Mouse (Mus musculus) heart, postnatal 14 days (tissue): Measurements from ENCODE around the gene Cerk. TPM values are rescaled to one million over a fixed set of nuclear protein-coding genes. Genes with fewer than 3 reads are reported as not detected.
"Not testable (repeated sequence)": the region's sequence is repeated elsewhere in the genome, so short reads cannot be mapped to it uniquely, and the experiment has no call there.

Experiments
- DNase-seq, 2 experiments: peaks; one replicate each; pipeline ENCODE4 v3.0.0; 2021 to 2022
- intact Hi-C: fragments of 180-260 bp; cut with DNase I; formaldehyde crosslinking; loops from one replicate; pipeline ENCODE4 v1.15.1; 2025
- total RNA-seq, 2 experiments: library from RNA; stranded (reverse); gene quantifications; 2 replicates each; pipeline ENCODE4 v1.2.3; 2021

The Cerk gene
- total RNA-seq, 2 experiments from 2014 or later = 32.8 to 39.2 TPM

DNA sequence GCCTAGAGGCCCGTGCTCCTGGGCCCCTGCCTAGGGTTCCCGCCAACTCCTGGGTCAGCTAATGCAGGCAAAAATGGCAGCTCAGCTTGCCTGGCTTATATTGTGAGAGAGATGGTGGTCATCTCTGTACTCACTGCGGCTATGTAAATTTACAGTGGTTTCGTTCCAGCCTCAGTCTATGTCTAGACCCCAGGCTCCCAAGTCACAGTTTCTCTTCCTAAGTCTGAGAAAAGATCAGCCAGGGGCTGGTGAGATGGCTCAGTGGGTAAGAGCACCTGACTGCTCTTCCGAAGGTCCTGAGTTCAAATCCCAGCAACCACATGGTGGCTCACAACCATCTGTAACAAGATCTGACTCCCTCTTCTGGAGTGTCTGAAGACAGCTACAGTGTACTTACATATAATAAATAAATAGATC, 89.3 kb downstream of the Cerk start:
- DNase-seq, intact Hi-C loops: not testable (repeated sequence)

DNA sequence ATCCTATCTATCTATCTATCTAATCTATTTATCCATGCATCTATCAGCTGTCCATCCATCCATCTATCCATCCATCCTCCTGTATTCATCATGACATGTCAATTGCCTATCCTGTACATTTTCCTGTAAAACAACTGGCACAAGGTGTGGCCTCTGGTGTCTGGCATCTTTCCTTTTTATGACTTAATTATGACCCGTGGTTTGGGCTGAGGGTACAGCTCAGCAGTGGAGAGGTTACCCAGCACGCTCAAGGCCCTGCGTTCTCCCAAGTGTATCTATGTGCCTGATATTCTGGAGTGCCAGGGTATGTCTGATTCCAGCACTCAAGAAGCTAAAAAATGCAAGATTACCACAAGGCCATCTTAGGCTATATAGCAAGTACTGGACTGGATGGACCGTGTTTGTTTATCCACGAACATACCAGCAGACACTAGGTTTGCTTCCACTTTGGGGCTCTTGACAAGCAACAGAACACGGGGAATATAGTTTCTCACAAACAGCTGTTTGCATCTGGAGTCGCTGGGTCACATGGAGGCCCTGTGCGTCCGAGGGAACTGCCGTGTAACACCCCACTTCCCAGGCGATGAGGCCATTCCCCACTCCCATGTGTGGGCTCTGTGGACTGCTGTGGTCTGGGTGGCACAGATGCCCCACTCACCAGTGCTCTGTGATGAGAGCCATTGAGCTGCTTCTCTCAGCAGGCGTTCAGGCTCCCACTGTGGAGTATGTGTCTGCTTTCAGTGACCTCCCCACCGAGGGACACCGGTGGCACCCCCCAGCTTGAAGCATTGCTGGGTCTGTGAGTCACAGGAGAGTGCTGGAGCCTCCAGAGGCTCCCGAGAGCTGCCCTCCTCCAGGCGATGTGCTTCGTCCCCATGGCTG, 90.0 kb downstream of the Cerk start:
- peak in 1 of 2 experiments; percentile 46 for DNase-seq
- intact Hi-C loops = no loop called here

DNA sequence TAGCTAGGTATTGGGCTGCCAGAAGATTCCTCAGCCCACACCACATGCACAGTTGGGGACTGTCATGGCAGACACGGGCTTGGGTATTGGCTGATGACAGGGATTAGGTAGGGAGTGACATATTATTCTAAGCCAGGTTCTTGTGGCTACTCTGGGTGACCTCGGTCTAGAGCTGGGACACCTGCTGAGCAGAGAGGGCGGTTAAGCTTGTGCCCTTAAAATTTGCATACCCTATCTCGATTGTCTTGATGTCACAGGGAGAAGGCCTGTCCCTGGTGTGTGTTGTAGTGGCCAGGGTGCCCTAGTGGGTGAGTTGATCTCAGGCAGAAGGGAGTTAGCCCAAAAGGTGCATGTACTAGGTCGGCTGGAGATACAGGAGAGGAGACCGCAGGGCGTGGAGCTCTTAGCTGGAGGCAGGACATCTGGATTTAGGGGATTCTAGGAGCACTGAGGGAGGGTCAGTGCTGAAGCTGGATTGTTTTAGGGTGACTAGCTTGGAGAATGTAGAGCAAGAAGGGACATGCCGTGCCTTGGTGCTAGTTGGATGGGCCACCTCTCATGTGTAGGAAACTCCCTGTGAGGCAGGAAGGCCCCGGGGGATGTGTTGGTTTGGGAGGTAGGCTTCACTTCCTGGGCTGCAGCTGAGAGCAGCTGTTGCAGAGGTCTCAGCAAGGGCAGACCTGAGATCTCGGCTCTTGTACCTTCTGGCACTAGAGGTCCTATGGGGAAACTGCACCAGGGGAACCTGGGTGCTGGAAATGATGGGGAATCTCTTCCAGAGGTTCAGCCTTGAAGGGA, 91.4 kb downstream of the Cerk start:
- DNase-seq = no peak
- intact Hi-C loops = loop anchor here (5.0 kb wide), 1 partner anchor 37 kb away; the partner anchor contains the start of gene Gramd4

DNA sequence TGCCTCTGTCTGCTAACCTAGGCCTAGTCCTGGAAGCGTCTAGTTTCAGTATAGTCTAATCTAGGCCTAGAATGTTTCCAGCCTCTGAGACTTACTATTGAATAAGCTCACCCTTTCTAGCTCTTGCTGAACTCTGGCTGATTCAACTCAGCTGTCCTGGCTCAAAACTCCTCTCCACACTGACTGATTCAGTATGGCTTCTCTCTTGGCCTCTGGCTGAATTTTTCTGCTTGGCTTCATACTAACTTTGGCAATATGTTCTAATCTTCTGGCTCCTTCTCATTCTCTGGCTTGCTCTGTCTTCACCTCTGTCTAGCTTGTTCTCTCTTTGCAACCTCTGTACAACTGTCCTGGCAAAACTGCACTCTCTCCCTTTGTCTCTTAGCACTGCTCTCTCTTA, 92.7 kb downstream of the Cerk start:
- intact Hi-C loops = loop anchor here (5.0 kb wide), 1 partner anchor 36 kb away; the partner anchor contains the start of gene Gramd4
- peak in 1 of 2 experiments; percentile 58 for DNase-seq

DNA sequence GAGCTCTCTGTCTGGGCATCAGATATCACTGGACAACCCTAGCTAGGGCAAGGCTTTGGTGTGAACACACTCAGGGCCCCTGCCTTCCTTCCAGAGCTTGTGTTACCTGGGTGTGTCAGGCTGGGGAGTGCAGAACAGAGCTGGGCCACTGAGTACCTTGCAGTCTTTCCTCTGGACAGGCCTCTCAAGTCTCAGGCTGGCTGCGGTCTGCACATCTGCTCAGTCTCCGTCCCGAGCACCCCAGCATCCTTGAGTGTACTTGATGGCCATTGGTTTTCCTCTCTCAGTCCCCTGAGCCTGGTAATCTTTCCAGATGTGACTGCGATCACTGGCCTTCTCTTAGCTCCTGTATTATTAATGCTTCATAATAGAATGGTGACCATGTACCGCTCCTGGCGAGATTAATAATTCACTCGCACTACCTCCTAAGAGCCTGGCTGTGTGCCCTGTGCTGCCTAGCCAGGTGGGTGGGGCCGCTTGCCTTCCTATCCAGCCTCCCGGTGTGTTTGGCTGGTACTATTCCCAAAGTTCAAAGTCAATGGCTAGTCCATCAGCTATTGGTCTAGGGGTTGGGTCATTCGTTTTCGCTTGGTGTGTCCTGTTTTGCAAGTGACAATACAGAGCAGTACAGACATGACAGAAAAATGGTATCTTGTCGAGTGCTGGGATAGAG, 93.8 kb downstream of the Cerk start:
- intact Hi-C loops = loop anchor here (5.0 kb wide), 1 partner anchor 35 kb away; the partner anchor contains the start of gene Gramd4

DNA sequence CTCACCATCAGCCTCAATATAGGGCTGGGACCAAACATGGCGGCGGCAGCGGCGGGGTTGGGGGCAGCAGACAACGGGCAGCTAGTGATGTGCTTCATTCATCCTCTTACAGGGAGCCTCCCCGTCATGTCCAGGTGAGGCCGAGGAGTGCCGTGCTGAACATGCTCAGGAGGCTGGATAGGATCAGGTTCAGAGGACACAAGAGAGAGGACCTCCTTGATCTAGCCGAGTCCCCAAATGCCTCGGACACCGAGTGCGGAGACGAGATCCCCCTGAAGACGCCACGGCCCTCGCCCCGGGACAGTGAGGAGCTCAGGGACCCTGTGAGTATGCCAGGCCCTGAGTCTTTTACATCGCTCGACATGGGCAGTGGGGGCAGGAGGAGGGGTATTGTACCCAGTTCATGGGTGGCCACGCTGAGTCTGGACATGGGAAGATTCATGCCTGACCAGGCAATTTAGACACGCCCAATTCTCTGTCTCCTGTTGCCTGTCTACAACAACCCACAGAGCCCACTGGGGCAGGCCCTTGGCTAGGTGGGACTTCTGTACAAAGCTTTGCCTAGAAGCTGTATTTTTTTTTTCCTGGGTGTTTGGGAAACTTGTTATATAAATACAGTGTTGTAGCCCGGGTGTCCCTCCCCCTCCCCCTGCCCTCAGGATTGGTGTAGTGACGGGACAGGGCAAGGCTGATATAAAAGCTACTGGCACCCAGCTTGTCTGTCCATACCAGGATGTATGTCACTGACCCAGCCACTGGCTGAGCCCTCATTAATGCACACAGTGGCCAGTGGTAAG, 94.5 kb downstream of the Cerk start:
- intact Hi-C loops = loop anchor here (5.0 kb wide), 1 partner anchor 34 kb away; the partner anchor contains the start of gene Gramd4
- no peak for DNase-seq

More for the DNA sequence above, 93.8 kb downstream of the Cerk start:
- peak in 1 of 2 experiments; percentile 65 for DNase-seq

DNA sequence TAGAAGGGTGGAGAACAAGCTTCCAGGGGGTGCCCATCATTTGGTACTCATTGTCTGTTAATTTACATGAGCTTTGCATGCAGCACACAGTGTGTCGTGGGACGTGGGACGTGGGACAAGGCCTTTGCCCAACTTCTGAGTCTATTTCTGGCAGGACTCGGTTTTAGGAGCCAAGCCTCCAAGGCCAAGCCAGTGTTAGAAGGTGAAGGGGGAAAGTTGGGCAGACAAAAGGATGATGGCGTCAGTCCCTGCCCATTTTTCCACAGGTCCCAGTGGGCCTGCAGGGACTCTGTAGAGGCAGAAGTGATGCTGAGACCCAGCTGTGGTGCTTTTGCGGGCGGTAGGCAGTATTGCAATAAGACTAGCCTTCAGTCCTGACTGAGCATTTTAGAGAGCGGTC, 95.4 kb downstream of the Cerk start:
- DNase-seq = no peak
- intact Hi-C loops = loop anchor here (5.0 kb wide), 1 partner anchor 33 kb away; the partner anchor contains the start of gene Gramd4

DNA sequence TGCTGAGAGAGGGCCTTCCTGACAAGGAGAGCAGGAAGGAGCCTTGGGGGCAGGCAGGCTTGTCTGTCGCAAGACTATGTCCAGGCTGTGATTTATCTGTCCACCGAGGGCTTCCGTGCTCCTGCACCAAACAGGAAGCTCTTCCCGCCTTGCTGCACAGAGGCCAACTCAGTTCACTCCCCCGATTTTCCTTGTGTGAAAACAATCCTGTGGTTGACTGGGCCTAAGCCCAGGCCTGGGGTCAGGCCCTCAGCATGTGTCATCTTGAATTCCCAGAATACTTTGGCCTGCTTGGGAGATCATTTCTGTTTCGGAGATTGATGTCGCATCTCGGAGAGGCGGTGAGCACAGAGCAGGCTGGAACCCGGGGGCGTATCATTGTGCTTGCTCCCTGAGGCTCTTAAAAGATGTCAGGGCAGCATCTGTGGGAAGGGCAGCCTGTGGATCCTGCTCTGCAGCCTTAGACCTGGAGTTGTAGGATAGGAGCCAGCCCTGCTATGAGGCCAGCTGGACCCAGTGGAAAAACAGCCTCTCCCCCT, 95.9 kb downstream of the Cerk start:
- peak; percentile 77 to 78 for DNase-seq
- intact Hi-C loops = loop anchor here (5.0 kb wide), 2 partner anchors 32 to 33 kb away; partner anchors contain the start of gene Gramd4

Other genes starting within 250 kb of the Cerk start
- 10 to 100 TPM in 1 of 2 experiments, 1 to 10 TPM in 1; 10.0 to 11.5 TPM for gene Celsr1, start 152.4 kb downstream of the Cerk start, total RNA-seq
- 10 to 100 TPM; 32.4 to 35.0 TPM for gene Gramd4, start 128.4 kb downstream of the Cerk start, total RNA-seq
- 10 to 100 TPM; 18.6 to 21.1 TPM for gene Tbc1d22a, start 28.3 kb upstream of the Cerk start, total RNA-seq